Mouse (Mus musculus): ENCODE measurements around the gene Tpk1. TPM values are rescaled to one million over a fixed set of nuclear protein-coding genes. Genes with fewer than 3 reads are reported as not detected.

Tpk1 gene
- polyA plus RNA-seq, 1 experiment from 2014 or later, result 10.0 TPM

GRCm38 (mm10) chr6:43347637-43348036 lies 318.4 kb downstream of the Tpk1 start:
- no peaks in the 10 kb centered on the region for H3K9me3 ChIP-seq
- H3K36me3 ChIP-seq, result no peaks in the 10 kb centered on the region
- H3K4me2 ChIP-seq, result no peak overlapping the region
- no peak overlapping the region for H3K4me3 ChIP-seq (replicated peaks)
- H3K4me1 ChIP-seq (replicated peaks), result no peaks in the 10 kb centered on the region
- no peak for ATAC-seq (ENCODE audit: insufficient number of reproducible peaks, insufficient read depth, low FRiP score, low TSS enrichment, low read depth)
- no peak overlapping the region for H3K27ac ChIP-seq
- WGBS, result 87% methylated on average over 1 of the region's 1 CpGs
- H3K9ac ChIP-seq (replicated peaks), result no peak overlapping the region
- no peaks in the 10 kb centered on the region for H3K27me3 ChIP-seq

- WGBS, result 77% methylated on average over 1 of the region's 1 CpGs
- H3K9me3 ChIP-seq, result no peaks in the 10 kb centered on the region
- no peak for ATAC-seq (ENCODE audit: insufficient number of reproducible peaks, insufficient read depth, low FRiP score, low TSS enrichment, low read depth)
Observed at GRCm38 (mm10) chr6:43343006-43343405, 323.1 kb downstream of the Tpk1 start.

GRCm38 (mm10) chr6:43342386-43342785 lies 323.7 kb downstream of the Tpk1 start:
- H3K9ac ChIP-seq (replicated peaks), result no peak overlapping the region
- no peak for ATAC-seq (ENCODE audit: insufficient number of reproducible peaks, insufficient read depth, low FRiP score, low TSS enrichment, low read depth)

More at GRCm38 (mm10) chr6:43343006-43343405, 323.1 kb downstream of the Tpk1 start:
- H3K4me1 ChIP-seq (replicated peaks), result no peaks in the 10 kb centered on the region
- no peak overlapping the region for H3K4me2 ChIP-seq
- H3K27ac ChIP-seq, result no peak overlapping the region
- H3K9ac ChIP-seq (replicated peaks), result no peak overlapping the region
- no peak overlapping the region for H3K4me3 ChIP-seq (replicated peaks)
- no peaks in the 10 kb centered on the region for H3K36me3 ChIP-seq
- H3K27me3 ChIP-seq, result no peaks in the 10 kb centered on the region

GRCm38 (mm10) chr6:43338804-43339203 lies 327.3 kb downstream of the Tpk1 start:
- Histone ChIP-seq H3K9ac (replicated peaks) (no peak overlapping the region), H3K36me3 (no peaks in the 10 kb centered on the region), H3K27ac (no peak overlapping the region), H3K4me1 (replicated peaks) (no peaks in the 10 kb centered on the region), H3K4me3 (replicated peaks) (no peak overlapping the region), H3K27me3 (no peaks in the 10 kb centered on the region), H3K4me2 (no peak overlapping the region), H3K9me3 (no peaks in the 10 kb centered on the region)
- 48% methylated on average over 2 of the region's 2 CpGs for WGBS
- no peak for ATAC-seq (ENCODE audit: insufficient number of reproducible peaks, insufficient read depth, low FRiP score, low TSS enrichment, low read depth)

More at GRCm38 (mm10) chr6:43342386-43342785, 323.7 kb downstream of the Tpk1 start:
- Histone ChIP-seq H3K27me3 (no peaks in the 10 kb centered on the region), H3K4me1 (replicated peaks) (no peaks in the 10 kb centered on the region), H3K36me3 (no peaks in the 10 kb centered on the region), H3K4me2 (no peak overlapping the region), H3K4me3 (replicated peaks) (no peak overlapping the region), H3K9me3 (no peaks in the 10 kb centered on the region), H3K27ac (no peak overlapping the region)
- 74% methylated on average over 2 of the region's 2 CpGs for WGBS

GRCm38 (mm10) chr6:43337491-43337961 lies 328.6 kb downstream of the Tpk1 start:
- 55% methylated on average over 10 of the region's 10 CpGs for WGBS
- no peaks in the 10 kb centered on the region for H3K27me3 ChIP-seq

GRCm38 (mm10) chr6:43335619-43336234 lies 330.4 kb downstream of the Tpk1 start:
- ATAC-seq (ENCODE audit: insufficient number of reproducible peaks, insufficient read depth, low FRiP score, low TSS enrichment, low read depth), result no peak
- 75% methylated on average over 3 of the region's 3 CpGs for WGBS
- H3K9me3 ChIP-seq, result no peaks in the 10 kb centered on the region
- no peaks in the 10 kb centered on the region for H3K4me1 ChIP-seq (replicated peaks)
- no peaks in the 10 kb centered on the region for H3K27me3 ChIP-seq
- no peaks in the 10 kb centered on the region for H3K36me3 ChIP-seq
- H3K27ac ChIP-seq, result no peak overlapping the region
- H3K9ac ChIP-seq (replicated peaks), result no peak overlapping the region
- H3K4me3 ChIP-seq (replicated peaks), result no peak overlapping the region
- H3K4me2 ChIP-seq, result no peak overlapping the region

More at GRCm38 (mm10) chr6:43337491-43337961, 328.6 kb downstream of the Tpk1 start:
- no peaks in the 10 kb centered on the region for H3K36me3 ChIP-seq
- H3K4me2 ChIP-seq, result no peak overlapping the region
- no peaks in the 10 kb centered on the region for H3K9me3 ChIP-seq
- H3K4me1 ChIP-seq (replicated peaks), result no peaks in the 10 kb centered on the region
- no peak for ATAC-seq (ENCODE audit: insufficient number of reproducible peaks, insufficient read depth, low FRiP score, low TSS enrichment, low read depth)
- no peak overlapping the region for H3K9ac ChIP-seq (replicated peaks)
- no peak overlapping the region for H3K27ac ChIP-seq
- H3K4me3 ChIP-seq (replicated peaks), result no peak overlapping the region

- no peak overlapping the region for H3K9ac ChIP-seq (replicated peaks)
- no peaks in the 10 kb centered on the region for H3K36me3 ChIP-seq
- no peaks in the 10 kb centered on the region for H3K27me3 ChIP-seq
- no peaks in the 10 kb centered on the region for H3K9me3 ChIP-seq
- H3K4me3 ChIP-seq (replicated peaks), result no peak overlapping the region
- H3K4me1 ChIP-seq (replicated peaks), result no peaks in the 10 kb centered on the region
- no peak for ATAC-seq (ENCODE audit: insufficient number of reproducible peaks, insufficient read depth, low FRiP score, low TSS enrichment, low read depth)
- H3K4me2 ChIP-seq, result no peak overlapping the region
- H3K27ac ChIP-seq, result no peak overlapping the region
- WGBS, result 73% methylated on average over 4 of the region's 4 CpGs
Observed at GRCm38 (mm10) chr6:43333479-43333878, 332.6 kb downstream of the Tpk1 start.

- Histone ChIP-seq H3K4me2 (no peak overlapping the region), H3K9ac (replicated peaks) (no peak overlapping the region), H3K27ac (no peak overlapping the region), H3K9me3 (no peaks in the 10 kb centered on the region), H3K27me3 (no peaks in the 10 kb centered on the region), H3K4me1 (replicated peaks) (no peaks in the 10 kb centered on the region), H3K36me3 (no peaks in the 10 kb centered on the region), H3K4me3 (replicated peaks) (no peak overlapping the region)
- no peak for ATAC-seq (ENCODE audit: insufficient number of reproducible peaks, insufficient read depth, low FRiP score, low TSS enrichment, low read depth)
- 82% methylated on average over 8 of the region's 8 CpGs for WGBS
Observed at GRCm38 (mm10) chr6:43312961-43313656, 353.0 kb downstream of the Tpk1 start.

GRCm38 (mm10) chr6:43312546-43312945 lies 353.5 kb downstream of the Tpk1 start:
- ATAC-seq (ENCODE audit: insufficient number of reproducible peaks, insufficient read depth, low FRiP score, low TSS enrichment, low read depth), result no peak
- H3K27ac ChIP-seq, result no peak overlapping the region

GRCm38 (mm10) chr6:43310071-43310470 lies 356.0 kb downstream of the Tpk1 start:
- H3K9me3 ChIP-seq, result no peaks in the 10 kb centered on the region
- H3K4me3 ChIP-seq (replicated peaks), result no peak overlapping the region
- 67% methylated on average over 6 of the region's 6 CpGs for WGBS
- no peak overlapping the region for H3K9ac ChIP-seq (replicated peaks)
- no peaks in the 10 kb centered on the region for H3K4me1 ChIP-seq (replicated peaks)
- H3K36me3 ChIP-seq, result no peaks in the 10 kb centered on the region
- H3K27me3 ChIP-seq, result no peaks in the 10 kb centered on the region
- H3K27ac ChIP-seq, result no peak overlapping the region
- no peak for ATAC-seq (ENCODE audit: insufficient number of reproducible peaks, insufficient read depth, low FRiP score, low TSS enrichment, low read depth)
- H3K4me2 ChIP-seq, result no peak overlapping the region

More at GRCm38 (mm10) chr6:43312546-43312945, 353.5 kb downstream of the Tpk1 start:
- no peaks in the 10 kb centered on the region for H3K27me3 ChIP-seq
- H3K9me3 ChIP-seq, result no peaks in the 10 kb centered on the region
- H3K4me1 ChIP-seq (replicated peaks), result no peaks in the 10 kb centered on the region
- no peaks in the 10 kb centered on the region for H3K36me3 ChIP-seq
- H3K4me3 ChIP-seq (replicated peaks), result no peak overlapping the region
- H3K9ac ChIP-seq (replicated peaks), result no peak overlapping the region
- no peak overlapping the region for H3K4me2 ChIP-seq

GRCm38 (mm10) chr6:43309454-43309853 lies 356.6 kb downstream of the Tpk1 start, which contains the start of gene Nobox:
Gene Nobox (minus strand): TSS chr6:43309554.
- H3K27me3 ChIP-seq, result no peaks in the 10 kb centered on the region
- H3K36me3 ChIP-seq, result no peaks in the 10 kb centered on the region
- H3K9me3 ChIP-seq, result no peaks in the 10 kb centered on the region
- no peak within 1 kb of the TSS for H3K4me2 ChIP-seq
- no peak within 1 kb of the TSS for H3K4me3 ChIP-seq (replicated peaks)
- no peak within 1 kb of the TSS for H3K9ac ChIP-seq (replicated peaks)
- WGBS, result 59% methylated on average over 16 of the region's 16 CpGs
- no peaks in the 10 kb centered on the region for H3K4me1 ChIP-seq (replicated peaks)
- no peak within 1 kb of the TSS for H3K27ac ChIP-seq
- ATAC-seq (ENCODE audit: insufficient number of reproducible peaks, insufficient read depth, low FRiP score, low TSS enrichment, low read depth), result no peak
